12 mouse cellular contexts compared by ENCODE assay signal in genomic region chr7:67960701-67961100, GRCm38 (mm10).
"Had no signal": no experiment of that assay in that cellular context is flagged by ENCODE, and none has a peak within 500 bp of the region (broad histone marks: within the 10 kb centered on the region; RNA-seq: fewer than 3 reads in every experiment).

No protein-coding gene starts in this region.

- H3K4me3 ChIP-seq: left cerebral cortex, adult 2 months; limb, embryonic 10.5 days; liver, embryonic 15.5 days; megakaryocyte, embryonic 14.5 days; midbrain, embryonic 12.5 days had no signal

- H3K27ac ChIP-seq: left cerebral cortex, adult 2 months; limb, embryonic 10.5 days; liver, embryonic 15.5 days; macrophage; midbrain, embryonic 12.5 days had no signal

- H3K9ac ChIP-seq: liver, embryonic 15.5 days; lung, embryonic 14.5 days; midbrain, embryonic 12.5 days had no signal

- H3K27me3 ChIP-seq: megakaryocyte, embryonic 14.5 days; midbrain, embryonic 12.5 days had no signal

- H3K36me3 ChIP-seq: liver, embryonic 15.5 days; midbrain, embryonic 12.5 days had no signal

- ATAC-seq: midbrain, embryonic 16.5 days had no signal

- H3K4me2 ChIP-seq: lung, embryonic 14.5 days; midbrain, embryonic 12.5 days had no signal

- DNase-seq: kidney, postnatal 25 days; lung, embryonic 14.5 days; lung, postnatal 14 days; right cerebral cortex, postnatal 14 days; thymus, postnatal 4 days had no signal

- H3K9me3 ChIP-seq: limb, embryonic 10.5 days; liver, embryonic 15.5 days; megakaryocyte, embryonic 14.5 days; midbrain, embryonic 12.5 days had no signal
